Mouse (Mus musculus): ENCODE results near the gene Pex14. TPM values are rescaled to one million over a fixed set of nuclear protein-coding genes. Genes with fewer than 3 reads are reported as not detected.
A peak's percentile ranks its signal among the peaks of the same experiment; 100 is the strongest.

The Pex14 gene
- polyA plus RNA-seq, 1 experiment from 2014 or later = 63.9 TPM

GRCm38 (mm10) chr4:149081528-149081927 is 18.1 kb downstream of the Pex14 start:
- no peak overlapping the region for H3K9ac ChIP-seq (ENCODE audit: low read depth, low read length)
- 46% methylated on average over 17 of the region's 17 CpGs for WGBS
- H3K4me1 ChIP-seq (ENCODE audit: control insufficient read depth, insufficient read depth, low read depth, low read length) = peaks cover 7% of the 10 kb centered on the region
- H3K4me2 ChIP-seq (ENCODE audit: low read length) = no peak overlapping the region
- no peaks in the 10 kb centered on the region for H3K9me3 ChIP-seq (ENCODE audit: control insufficient read depth, low read length)
- ATAC-seq = peak; percentile 74
- H3K27me3 ChIP-seq (replicated peaks; ENCODE audit: control insufficient read depth, insufficient read depth, low read length) = no peaks in the 10 kb centered on the region
- no peak overlapping the region for H3K27ac ChIP-seq (ENCODE audit: low read depth, low read length)
- H3K36me3 ChIP-seq (ENCODE audit: control insufficient read depth, insufficient read depth, low read length) = no peaks in the 10 kb centered on the region
- H3K4me3 ChIP-seq (ENCODE audit: low read length) = no peak overlapping the region

DNA sequence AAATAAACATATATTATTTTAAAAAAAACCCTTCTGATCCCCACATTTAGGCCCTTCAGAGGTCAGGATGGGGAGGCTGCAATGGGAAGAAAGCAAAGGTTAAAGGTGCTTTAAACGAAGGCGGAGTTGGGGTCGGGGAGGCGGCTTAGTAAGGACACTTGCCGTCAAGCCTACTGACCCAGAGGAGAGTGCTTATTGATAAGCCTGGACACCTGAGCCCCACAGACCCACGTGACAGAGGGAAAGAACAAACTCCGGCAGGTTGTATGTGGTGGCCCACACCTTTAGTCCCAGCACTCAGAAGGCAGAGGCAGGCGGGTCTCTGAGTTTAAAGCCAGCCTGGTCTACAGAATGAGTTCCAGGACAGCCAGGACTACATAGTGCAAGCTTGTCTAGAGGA is 19.6 kb downstream of the Pex14 start:
- H3K4me3 ChIP-seq (ENCODE audit: low read length) = no peak overlapping the region
- ATAC-seq = no peak
- 0 out of 2 replicates have a peak, but pooled peaks cover 3% of the 10 kb centered on the region for H3K36me3 ChIP-seq (ENCODE audit: control insufficient read depth, insufficient read depth, low read length)
- H3K9ac ChIP-seq (ENCODE audit: low read depth, low read length) = no peak overlapping the region
- peaks cover 11% of the 10 kb centered on the region for H3K4me1 ChIP-seq (ENCODE audit: control insufficient read depth, insufficient read depth, low read depth, low read length)
- WGBS = 90% methylated on average over 8 of the region's 8 CpGs
- no peaks in the 10 kb centered on the region for H3K9me3 ChIP-seq (ENCODE audit: control insufficient read depth, low read length)
- H3K4me2 ChIP-seq (ENCODE audit: low read length) = no peak overlapping the region
- no peaks in the 10 kb centered on the region for H3K27me3 ChIP-seq (replicated peaks; ENCODE audit: control insufficient read depth, insufficient read depth, low read length)
- H3K27ac ChIP-seq (ENCODE audit: low read depth, low read length) = no peak overlapping the region

DNA sequence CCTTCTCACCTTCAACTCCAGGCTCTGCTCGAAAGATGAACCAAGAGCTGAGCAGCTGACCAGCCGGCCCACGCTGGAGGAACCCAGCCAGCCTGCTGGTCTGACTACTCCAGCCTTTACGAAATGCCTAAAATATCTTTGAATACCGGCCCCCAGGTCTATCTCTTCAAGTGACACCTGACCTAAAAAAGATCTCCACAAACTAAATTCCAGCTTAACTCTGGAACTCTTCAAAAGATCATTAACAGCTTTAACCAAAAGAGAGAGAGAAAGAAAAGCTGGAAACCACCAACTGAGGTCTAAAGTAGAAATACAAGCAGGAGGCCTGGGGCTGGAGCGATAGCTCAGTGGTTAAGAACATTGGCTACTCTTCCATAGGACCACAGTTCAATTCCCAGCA is 20.0 kb downstream of the Pex14 start:
- no peak for ATAC-seq
- Histone ChIP-seq H3K4me2 (ENCODE audit: low read length) (no peak overlapping the region), H3K9me3 (ENCODE audit: control insufficient read depth, low read length) (no peaks in the 10 kb centered on the region), H3K4me1 (ENCODE audit: control insufficient read depth, insufficient read depth, low read depth, low read length) (peaks cover 11% of the 10 kb centered on the region), H3K27ac (ENCODE audit: low read depth, low read length) (no peak overlapping the region), H3K9ac (ENCODE audit: low read depth, low read length) (no peak overlapping the region), H3K27me3 (replicated peaks; ENCODE audit: control insufficient read depth, insufficient read depth, low read length) (no peaks in the 10 kb centered on the region), H3K4me3 (ENCODE audit: low read length) (no peak overlapping the region), H3K36me3 (ENCODE audit: control insufficient read depth, insufficient read depth, low read length) (0 out of 2 replicates have a peak, but pooled peaks cover 3% of the 10 kb centered on the region)
- 90% methylated on average over 6 of the region's 6 CpGs for WGBS

GRCm38 (mm10) chr4:149078261-149078660 is 21.4 kb downstream of the Pex14 start:
- H3K4me2 ChIP-seq (ENCODE audit: low read length) = no peak overlapping the region
- no peak overlapping the region for H3K4me3 ChIP-seq (ENCODE audit: low read length)
- no peak overlapping the region for H3K9ac ChIP-seq (ENCODE audit: low read depth, low read length)
- 68% methylated on average over 4 of the region's 4 CpGs for WGBS
- no peak overlapping the region for H3K27ac ChIP-seq (ENCODE audit: low read depth, low read length)
- H3K36me3 ChIP-seq (ENCODE audit: control insufficient read depth, insufficient read depth, low read length) = 0 out of 2 replicates have a peak, but pooled peaks cover 3% of the 10 kb centered on the region
- H3K27me3 ChIP-seq (replicated peaks; ENCODE audit: control insufficient read depth, insufficient read depth, low read length) = no peaks in the 10 kb centered on the region
- no peak for ATAC-seq
- peaks cover 11% of the 10 kb centered on the region for H3K4me1 ChIP-seq (ENCODE audit: control insufficient read depth, insufficient read depth, low read depth, low read length)
- no peaks in the 10 kb centered on the region for H3K9me3 ChIP-seq (ENCODE audit: control insufficient read depth, low read length)

DNA sequence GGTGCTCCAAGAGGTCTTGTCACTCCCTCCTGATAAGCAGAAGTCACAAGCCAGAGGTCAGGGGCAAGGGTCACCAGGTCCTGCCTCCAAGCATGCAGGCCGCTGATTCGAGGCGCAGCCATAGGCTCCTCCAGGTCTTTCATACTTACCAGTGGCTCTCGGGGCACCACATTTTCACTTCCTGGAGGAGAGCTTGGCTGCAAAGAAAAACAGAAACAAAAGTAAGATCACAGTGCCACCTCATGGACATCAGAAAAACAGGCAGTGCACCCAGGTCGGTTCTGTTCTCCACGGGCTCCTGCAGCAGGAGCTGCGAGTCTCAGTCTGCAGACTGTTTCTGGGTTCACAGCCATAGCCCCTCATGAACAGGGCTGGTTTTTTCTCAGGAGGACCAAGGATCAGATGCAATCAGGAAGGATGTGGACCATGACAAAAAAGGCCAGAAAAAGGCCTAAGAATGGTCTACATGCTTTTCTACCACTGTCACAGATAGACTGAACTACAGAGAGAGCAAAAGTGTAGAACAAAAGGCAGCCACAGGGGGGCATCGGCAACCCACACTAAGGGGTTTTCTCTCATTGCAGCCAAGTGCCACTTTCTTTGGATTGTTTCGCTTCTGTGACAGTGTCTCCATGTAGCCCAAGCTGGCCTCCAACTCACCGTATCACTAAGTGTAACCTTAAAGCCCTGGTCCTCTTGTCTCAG is 23.7 kb downstream of the Pex14 start:
- Histone ChIP-seq H3K36me3 (ENCODE audit: control insufficient read depth, insufficient read depth, low read length) (peaks cover 5% of the 10 kb centered on the region; the same call in 1 of the 2 replicates), H3K9ac (ENCODE audit: low read depth, low read length) (no peak overlapping the region; the same call in 1 of the 2 replicates), H3K4me1 (ENCODE audit: control insufficient read depth, insufficient read depth, low read depth, low read length) (peaks cover 4% of the 10 kb centered on the region), H3K27ac (ENCODE audit: low read depth, low read length) (no peak overlapping the region), H3K4me3 (ENCODE audit: low read length) (no peak overlapping the region), H3K4me2 (ENCODE audit: low read length) (no peak overlapping the region), H3K27me3 (replicated peaks; ENCODE audit: control insufficient read depth, insufficient read depth, low read length) (no peaks in the 10 kb centered on the region), H3K9me3 (ENCODE audit: control insufficient read depth, low read length) (no peaks in the 10 kb centered on the region)
- WGBS = 21% methylated on average over 10 of the region's 10 CpGs
- peak; percentile 80 for ATAC-seq

DNA sequence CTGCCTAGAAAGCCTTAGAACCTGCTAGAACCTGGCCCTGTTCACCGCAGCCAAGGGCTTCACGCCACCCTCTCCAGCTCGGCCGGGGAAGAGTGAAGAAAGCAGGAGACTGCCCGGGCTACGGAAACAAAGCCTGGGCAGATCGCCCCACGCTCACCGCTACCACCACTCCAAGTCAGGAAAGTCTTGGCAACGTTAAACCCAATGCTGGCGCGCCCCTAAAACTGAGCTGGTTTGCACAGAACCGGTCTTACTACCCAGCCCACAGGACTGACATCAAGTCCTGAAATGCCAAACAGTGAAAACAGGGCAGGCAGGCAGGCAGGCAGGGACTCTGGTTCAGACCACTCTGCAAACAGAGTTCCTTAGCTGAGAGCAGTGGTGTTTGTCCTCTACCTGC is 24.6 kb downstream of the Pex14 start:
- WGBS = 97% methylated on average over 13 of the region's 13 CpGs
- peaks cover 5% of the 10 kb centered on the region; the same call in 1 of the 2 replicates for H3K36me3 ChIP-seq (ENCODE audit: control insufficient read depth, insufficient read depth, low read length)
- H3K4me2 ChIP-seq (ENCODE audit: low read length) = no peak overlapping the region
- H3K27me3 ChIP-seq (replicated peaks; ENCODE audit: control insufficient read depth, insufficient read depth, low read length) = no peaks in the 10 kb centered on the region
- H3K9me3 ChIP-seq (ENCODE audit: control insufficient read depth, low read length) = no peaks in the 10 kb centered on the region
- ATAC-seq = no peak
- no peak overlapping the region for H3K4me3 ChIP-seq (ENCODE audit: low read length)
- peak overlapping the region; percentile 29; the same call in 1 of the 2 replicates for H3K27ac ChIP-seq (ENCODE audit: low read depth, low read length)
- peaks cover 4% of the 10 kb centered on the region for H3K4me1 ChIP-seq (ENCODE audit: control insufficient read depth, insufficient read depth, low read depth, low read length)
- H3K9ac ChIP-seq (ENCODE audit: low read depth, low read length) = no peak overlapping the region

DNA sequence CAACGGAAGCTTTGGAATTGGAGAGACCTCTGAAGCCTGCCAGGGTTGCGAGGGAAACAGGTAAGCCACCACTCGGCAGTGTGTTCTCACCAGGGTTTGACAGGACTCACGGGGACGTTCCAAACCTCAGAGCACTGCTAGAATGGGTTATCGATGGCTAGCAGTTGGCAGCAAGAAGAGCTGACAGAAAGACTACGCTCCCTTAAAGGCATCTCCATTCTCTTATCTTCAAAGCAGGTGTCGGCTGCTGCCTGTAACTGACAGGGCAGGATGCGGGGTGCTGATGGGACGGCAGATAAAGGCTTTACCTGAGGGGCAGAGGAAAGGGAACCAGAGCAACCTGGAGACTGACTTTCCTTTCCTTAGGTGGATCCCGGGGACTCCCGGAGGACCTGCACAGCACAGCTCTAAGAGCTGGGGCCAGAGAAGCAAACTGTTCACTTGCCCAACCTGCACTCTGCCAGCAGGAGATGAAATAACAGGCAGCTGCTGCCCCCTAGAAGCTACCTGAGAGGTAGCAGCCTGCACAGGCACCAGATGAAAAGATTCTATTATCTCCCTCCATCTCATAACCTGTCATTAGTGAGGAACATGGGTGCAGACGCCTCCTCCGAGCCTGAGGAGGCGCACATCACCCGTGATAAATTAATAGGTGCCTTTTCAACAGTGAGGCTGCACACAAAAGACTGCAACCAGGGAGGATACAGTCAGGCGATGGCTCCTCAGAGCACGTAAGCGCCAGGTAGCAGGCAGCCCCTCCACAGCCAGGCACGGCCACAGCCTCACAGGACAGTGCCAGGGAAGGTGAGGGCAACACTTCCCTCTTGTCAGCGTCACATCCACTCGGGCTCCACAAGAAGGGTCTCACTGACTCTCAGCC is 32.8 kb downstream of the Pex14 start:
- Histone ChIP-seq H3K4me3 (ENCODE audit: low read length) (no peak overlapping the region), H3K9me3 (ENCODE audit: control insufficient read depth, low read length) (no peaks in the 10 kb centered on the region), H3K4me1 (ENCODE audit: control insufficient read depth, insufficient read depth, low read depth, low read length) (peaks cover 4% of the 10 kb centered on the region), H3K27ac (ENCODE audit: low read depth, low read length) (no peak overlapping the region), H3K4me2 (ENCODE audit: low read length) (no peak overlapping the region), H3K36me3 (ENCODE audit: control insufficient read depth, insufficient read depth, low read length) (peaks cover under 1% of the 10 kb centered on the region; the same call in 1 of the 2 replicates), H3K9ac (ENCODE audit: low read depth, low read length) (no peak overlapping the region), H3K27me3 (replicated peaks; ENCODE audit: control insufficient read depth, insufficient read depth, low read length) (no peaks in the 10 kb centered on the region)
- WGBS = 76% methylated on average over 22 of the region's 22 CpGs
- peak; percentile 77 for ATAC-seq

- ATAC-seq = no peak
- H3K36me3 ChIP-seq (ENCODE audit: control insufficient read depth, insufficient read depth, low read length) = no peaks in the 10 kb centered on the region
- peaks cover 14% of the 10 kb centered on the region for H3K4me1 ChIP-seq (ENCODE audit: control insufficient read depth, insufficient read depth, low read depth, low read length)
- no peaks in the 10 kb centered on the region for H3K27me3 ChIP-seq (replicated peaks; ENCODE audit: control insufficient read depth, insufficient read depth, low read length)
- 79% methylated on average over 23 of the region's 23 CpGs for WGBS
- H3K9ac ChIP-seq (ENCODE audit: low read depth, low read length) = no peak overlapping the region
- H3K27ac ChIP-seq (ENCODE audit: low read depth, low read length) = no peak overlapping the region
- no peak overlapping the region for H3K4me3 ChIP-seq (ENCODE audit: low read length)
- H3K9me3 ChIP-seq (ENCODE audit: control insufficient read depth, low read length) = no peaks in the 10 kb centered on the region
- H3K4me2 ChIP-seq (ENCODE audit: low read length) = no peak overlapping the region
Observed at GRCm38 (mm10) chr4:149064061-149064854, 35.4 kb downstream of the Pex14 start.
